Mouse (Mus musculus): ENCODE data around the gene Ptpn9.

DNA sequence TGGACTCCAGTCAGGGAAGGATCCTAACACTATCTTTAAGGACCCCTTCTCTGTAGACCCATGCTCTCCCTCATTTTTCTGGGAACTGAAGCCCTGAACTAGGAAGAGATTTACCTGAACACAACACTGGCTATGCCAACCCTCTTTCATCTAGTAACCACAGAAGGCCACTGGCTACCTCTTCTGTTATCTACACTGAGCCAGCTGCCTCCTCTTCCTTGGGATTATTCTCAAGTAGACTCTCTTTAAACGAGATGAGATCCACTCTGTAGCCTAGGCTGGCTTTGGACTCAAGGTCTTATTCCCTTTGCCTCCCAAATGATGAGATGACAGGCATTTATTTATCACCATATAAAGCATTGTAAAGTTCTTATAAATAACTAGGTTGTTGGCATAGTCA, 75.5 kb downstream of the Ptpn9 start:
- TF ChIP-seq GATA1 (IDR thresholded peaks at IDR 0.05; ENCODE audit: low read length) (peak; percentile 57; the same call in 1 of the 2 replicates), TAL1 (IDR thresholded peaks at IDR 0.05; ENCODE audit: low read length) (peak; percentile 80)
